Mouse (Mus musculus): ENCODE data around the gene AA986860. TPM values are rescaled to one million over a fixed set of nuclear protein-coding genes. Genes with fewer than 3 reads are reported as not detected.

AA986860 gene
- polyA plus RNA-seq, 1 experiment from 2014 or later: 0.86 TPM

GRCm38 (mm10) chr1:130789512-130790451 lies 58.0 kb downstream of the AA986860 start:
- ATAC-seq (ENCODE audit: low FRiP score, low read depth): 0 out of 2 replicates have a peak, but pooled peaks have one; percentile 29
- H3K9ac ChIP-seq: no peak overlapping the region
- no peaks in the 10 kb centered on the region for H3K4me1 ChIP-seq
- WGBS: 63% methylated on average over 3 of the region's 3 CpGs
- H3K4me2 ChIP-seq (replicated peaks): no peak overlapping the region
- H3K9me3 ChIP-seq: peaks cover 4% of the 10 kb centered on the region; the same call in 1 of the 2 replicates
- no peak overlapping the region for H3K27ac ChIP-seq
- H3K36me3 ChIP-seq: no peaks in the 10 kb centered on the region
- H3K4me3 ChIP-seq: no peak overlapping the region
- H3K27me3 ChIP-seq (replicated peaks): no peaks in the 10 kb centered on the region

Other genes starting within 250 kb of the AA986860 start
- gene Zp3r, start 102.4 kb upstream of the AA986860 start, polyA plus RNA-seq (2016; fragmentation: Nextera tagmentation; extraction: Ambion mirVana): not detected in 2 replicates
- gene C4bp, start 70.3 kb upstream of the AA986860 start, polyA plus RNA-seq (2016; fragmentation: Nextera tagmentation; extraction: Ambion mirVana): 0.06 TPM in 1 of 2 replicates, not detected in the other
- not detected in 2 replicates for gene Gm29427, start 16.2 kb upstream of the AA986860 start, polyA plus RNA-seq (2016; fragmentation: Nextera tagmentation; extraction: Ambion mirVana)
- gene Yod1, start 14.6 kb upstream of the AA986860 start, polyA plus RNA-seq (2016; fragmentation: Nextera tagmentation; extraction: Ambion mirVana): 18.6 and 20.3 TPM in 2 replicates
- 14.9 and 16.1 TPM in 2 replicates for gene Pfkfb2, start 2.7 kb upstream of the AA986860 start, polyA plus RNA-seq (2016; fragmentation: Nextera tagmentation; extraction: Ambion mirVana)
- not detected in 2 replicates for gene Fcamr, start 68.9 kb downstream of the AA986860 start, polyA plus RNA-seq (2016; fragmentation: Nextera tagmentation; extraction: Ambion mirVana)
- not detected in 2 replicates for gene Pigr, start 94.7 kb downstream of the AA986860 start, polyA plus RNA-seq (2016; fragmentation: Nextera tagmentation; extraction: Ambion mirVana)
- gene Fcmr, start 133.7 kb downstream of the AA986860 start, polyA plus RNA-seq (2016; fragmentation: Nextera tagmentation; extraction: Ambion mirVana): not detected in 2 replicates
- not detected in 2 replicates for gene Il24, start 155.5 kb downstream of the AA986860 start, polyA plus RNA-seq (2016; fragmentation: Nextera tagmentation; extraction: Ambion mirVana)
- not detected in 2 replicates for gene Il20, start 179.5 kb downstream of the AA986860 start, polyA plus RNA-seq (2016; fragmentation: Nextera tagmentation; extraction: Ambion mirVana)
- gene Il19, start 208.1 kb downstream of the AA986860 start, polyA plus RNA-seq (2016; fragmentation: Nextera tagmentation; extraction: Ambion mirVana): not detected in 2 replicates